Mouse (Mus musculus) ovary, adult 18-20 months (tissue): ENCODE measurements around the gene Bmp4.

Source experiments
- DNase-seq: peaks from one replicate; pipeline ENCODE4 v3.0.0; 2022; ENCODE audit warnings: low spot score, mixed read lengths

Bmp4 gene

GRCm38 (mm10) chr14:46386478-46387356, 3.8 kb downstream of the Bmp4 start:
- no peak for DNase-seq

GRCm38 (mm10) chr14:46385701-46386477, 4.6 kb downstream of the Bmp4 start:
- no peak for DNase-seq

DNA sequence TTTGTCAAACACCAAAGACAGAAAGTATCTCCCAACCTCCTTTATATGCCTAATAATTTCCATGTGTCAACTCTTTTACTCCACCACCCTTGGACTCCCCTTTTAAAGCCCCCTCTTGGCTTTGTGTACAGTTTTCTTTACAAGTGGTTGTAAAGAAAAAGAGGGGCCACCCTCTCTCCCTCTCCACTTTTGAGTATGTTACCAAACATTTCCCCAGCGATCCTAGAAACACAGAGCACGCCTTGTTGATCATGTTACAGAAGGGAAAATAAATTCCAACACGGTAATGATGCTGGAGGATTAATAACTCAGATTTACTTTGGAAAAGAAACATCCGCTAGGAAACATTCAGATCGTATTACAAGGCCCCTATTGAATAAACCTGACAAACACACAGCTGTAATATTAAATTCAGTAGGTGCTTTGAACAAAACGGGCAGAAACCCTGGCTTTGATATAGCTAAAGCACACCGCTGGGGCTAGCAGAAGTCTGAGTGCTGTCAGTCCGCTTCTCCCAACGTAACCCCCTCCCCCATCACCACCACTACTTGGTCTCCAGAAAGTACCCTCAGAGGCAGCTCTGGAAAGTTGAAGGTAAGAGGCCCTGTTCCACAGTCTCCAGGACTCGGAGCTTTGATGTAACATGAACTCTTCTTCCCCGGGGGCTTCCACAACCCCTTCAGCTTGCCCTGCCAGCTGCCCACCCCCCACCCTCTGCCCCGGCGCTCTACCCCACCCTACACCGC, 5.3 kb downstream of the Bmp4 start:
- DNase-seq, result no peak

GRCm38 (mm10) chr14:46381457-46381856, 9.0 kb downstream of the Bmp4 start:
- no peak for DNase-seq

DNA sequence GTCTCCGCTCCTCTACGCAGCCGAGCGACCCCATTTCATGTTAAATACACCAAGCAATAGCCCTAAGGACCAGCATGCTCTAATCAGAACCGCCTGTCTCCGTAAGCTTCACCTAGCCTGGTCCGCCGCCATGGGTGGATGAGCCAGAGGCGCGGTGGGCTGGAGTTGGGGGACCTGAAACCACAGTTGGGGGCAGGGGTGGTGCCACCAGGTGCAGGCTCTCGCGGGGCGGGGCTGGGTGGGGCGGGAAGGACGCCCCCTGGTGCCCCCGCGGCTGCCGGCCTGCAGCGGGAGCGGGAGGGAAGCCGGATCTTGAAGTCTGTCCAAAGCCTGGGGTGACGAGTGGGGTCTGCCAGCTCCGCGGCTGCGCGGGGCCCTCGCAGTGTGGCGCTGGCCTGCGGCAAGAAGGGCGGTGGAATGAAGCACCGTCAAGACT, 10.2 kb downstream of the Bmp4 start:
- no peak for DNase-seq

DNA sequence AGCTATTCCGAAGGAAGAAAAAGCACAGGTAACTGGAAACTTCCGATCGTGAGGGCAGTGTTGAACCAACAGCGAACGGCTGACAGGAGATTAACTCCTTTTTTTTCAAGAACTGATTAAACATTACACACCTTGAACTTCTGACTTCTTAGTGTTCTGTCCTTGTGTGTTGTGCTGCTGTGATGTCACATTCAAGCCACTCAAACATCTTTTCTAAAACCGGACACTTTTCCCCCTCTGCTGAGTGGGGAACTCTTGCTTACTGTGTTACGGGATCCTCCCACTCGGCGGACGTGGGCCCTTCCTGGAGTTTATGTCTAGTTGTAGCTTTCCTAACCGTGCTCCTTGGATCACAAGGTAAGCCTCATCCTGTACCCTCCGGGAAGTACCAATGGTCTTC, 11.2 kb downstream of the Bmp4 start, which contains the start of gene Gm15217:
Gene Gm15217 (plus strand): TSS at position 130 of the 400 bp plus-strand sequence.
- DNase-seq, result no peak

DNA sequence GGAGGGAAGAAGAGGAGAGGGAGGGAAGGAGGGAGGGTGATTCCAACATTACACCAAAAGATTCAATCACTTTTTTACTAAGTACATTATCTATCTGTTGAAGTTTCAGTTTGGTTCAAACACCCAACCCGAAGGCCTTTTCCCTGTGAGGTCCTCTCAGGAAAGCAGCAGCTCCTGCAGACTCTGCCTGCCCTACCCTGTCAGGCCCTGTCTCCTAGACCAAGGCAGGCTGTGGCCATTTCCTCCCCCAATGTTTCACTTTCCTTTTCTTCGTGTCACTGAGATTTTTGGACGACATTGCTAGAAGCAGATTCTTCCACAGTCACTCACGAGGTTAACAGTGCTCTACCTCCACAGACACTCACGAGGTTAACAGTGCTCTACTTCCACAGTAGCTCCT, 14.7 kb downstream of the Bmp4 start:
- DNase-seq, result no peak

GRCm38 (mm10) chr14:46372452-46372851, 18.0 kb downstream of the Bmp4 start:
- no peak for DNase-seq

DNA sequence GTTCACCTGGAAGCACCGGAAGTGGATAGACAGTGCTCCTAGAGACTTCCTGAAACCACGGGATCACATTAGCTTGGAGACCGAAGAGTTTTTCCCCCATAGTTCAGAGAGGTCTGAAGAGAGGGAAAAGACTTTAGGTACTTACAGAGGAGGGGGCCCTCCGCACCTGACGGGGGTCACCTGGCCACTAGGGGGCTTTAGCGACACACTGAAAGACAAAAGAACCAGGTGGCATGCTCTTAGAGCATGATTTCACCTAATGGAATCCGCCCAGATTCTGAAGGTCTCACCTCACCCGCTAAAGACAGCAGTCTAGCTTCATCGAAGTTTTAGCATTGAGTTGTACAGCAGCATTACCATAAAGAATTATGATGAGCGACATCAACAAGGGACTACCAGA, 27.3 kb downstream of the Bmp4 start:
- DNase-seq, result no peak

GRCm38 (mm10) chr14:46357696-46358095, 32.8 kb downstream of the Bmp4 start:
- DNase-seq, result no peak

- no peak for DNase-seq
Observed at GRCm38 (mm10) chr14:46357286-46357685, 33.2 kb downstream of the Bmp4 start.

DNA sequence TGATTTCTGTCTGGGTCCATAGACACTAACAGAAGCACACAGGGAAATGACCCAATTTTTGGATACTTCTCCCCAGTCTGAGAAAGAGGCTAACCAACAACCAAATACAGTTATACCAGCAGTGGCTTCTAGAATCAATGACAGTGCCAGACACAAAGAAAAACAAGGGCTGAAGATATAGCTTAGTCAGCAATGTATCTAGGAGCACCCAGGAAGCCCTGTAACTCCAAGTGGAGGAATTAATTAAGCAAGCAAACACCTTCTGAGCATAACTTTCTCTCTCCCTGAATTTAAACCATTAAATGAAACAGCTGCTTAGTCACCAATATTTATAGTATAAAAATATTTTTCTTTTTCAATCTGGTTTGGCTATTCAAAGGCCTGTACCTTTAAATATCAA, 45.7 kb downstream of the Bmp4 start:
- no peak for DNase-seq

DNA sequence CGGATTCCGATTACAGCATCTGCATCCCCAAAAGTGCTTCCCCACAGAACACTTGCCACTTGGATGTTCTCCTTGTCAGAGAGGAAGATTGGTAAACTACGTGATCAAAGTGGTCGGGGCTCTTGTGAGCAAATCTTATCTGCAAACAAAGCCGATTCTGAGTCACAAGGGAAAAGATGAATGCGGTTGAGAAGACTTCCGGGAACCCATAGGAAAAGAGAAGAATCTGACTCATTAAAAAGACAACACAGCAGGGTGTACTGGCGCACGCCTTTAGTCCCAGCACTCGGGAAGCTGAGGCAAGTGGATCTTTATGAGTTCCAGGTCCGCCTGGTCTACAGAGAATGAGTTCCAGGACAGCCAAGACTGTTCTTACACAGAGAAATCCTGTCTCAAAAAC, 51.7 kb downstream of the Bmp4 start:
- no peak for DNase-seq
